Mouse (Mus musculus): ENCODE results near the gene Lhx5.

- TF ChIP-seq POLR2A (IDR thresholded peaks at IDR 0.05; ENCODE audit: insufficient read depth, low read length) (no peak), CTCF (IDR thresholded peaks at IDR 0.05; ENCODE audit: low read depth, low read length) (no peak)
These were observed 41.9 kb downstream of the Lhx5 start for GRCm38 (mm10) chr5:120473361-120473760.
